Mouse (Mus musculus) midbrain, embryonic 15.5 days (tissue): Measurements from ENCODE around the gene Fbxl15. TPM values are rescaled to one million over a fixed set of nuclear protein-coding genes. Genes with fewer than 3 reads are reported as not detected.

ENCODE experiments used
- ATAC-seq: fragments of 200-750 bp; cut with Nextera tagmentation; replicated peaks from 2 replicates; pipeline ENCODE4 v1.8.0; 2017; ENCODE audit warnings: moderate TSS enrichment
- H3K27ac ChIP-seq: fragments of 300-500 bp; sonication (generic); 2 replicates; pipeline ENCODE4 v1.5.1; 2015; ENCODE audit warnings: mild to moderate bottlenecking, inconsistent platforms
- H3K27me3 ChIP-seq: fragments of 300-500 bp; sonication (generic); replicated peaks from 2 replicates; pipeline ENCODE4 v1.6.1; 2015; ENCODE audit warnings: inconsistent platforms
- H3K36me3 ChIP-seq: fragments of 300-500 bp; sonication (generic); replicated peaks from 2 replicates; pipeline ENCODE4 v1.6.1; 2015; ENCODE audit warnings: inconsistent platforms
- H3K4me1 ChIP-seq: fragments of 300-500 bp; sonication (generic); 2 replicates; pipeline ENCODE4 v1.6.1; 2015; ENCODE audit warnings: inconsistent platforms
- H3K4me2 ChIP-seq: fragments of 300-500 bp; sonication (generic); 2 replicates; pipeline ENCODE4 v1.6.1; 2015; ENCODE audit warnings: inconsistent platforms, mild to moderate bottlenecking, moderate library complexity
- H3K4me3 ChIP-seq: fragments of 300-500 bp; sonication (generic); 2 replicates; pipeline ENCODE4 v1.5.1; 2015; ENCODE audit warnings: mild to moderate bottlenecking, inconsistent platforms
- H3K9ac ChIP-seq: fragments of 300-500 bp; sonication (generic); 2 replicates; pipeline ENCODE4 v1.6.1; 2015; ENCODE audit warnings: mild to moderate bottlenecking, inconsistent platforms
- H3K9me3 ChIP-seq: fragments of 300-500 bp; sonication (generic); 2 replicates; pipeline ENCODE4 v1.6.1; 2016; ENCODE audit warnings: inconsistent platforms
- WGBS: fragments of 180-500 bp; shearing (Covaris S2); methylation state at CpG from one replicate; pipeline ENCODE4 v1.1.7; 2015; ENCODE audit warnings: mixed read lengths; 5-methylcytosine and 5-hydroxymethylcytosine counted together
- microRNA counts: library from miRNA; unstranded; fragments of <30 nt; microRNA quantifications from one replicate; lab custom pipeline; 2016
- microRNA-seq: library from miRNA; unstranded; fragments of <30 nt; microRNA quantifications from one replicate; pipeline ENCODE4, GENCODE M21; 2016
- polyA plus RNA-seq: library from polyadenylated mRNA; unstranded; fragments of >200 nt; fragmentation: Nextera tagmentation; extraction: Ambion mirVana; gene quantifications from 2 replicates; pipeline ENCODE4 v1.2.1, GENCODE M21; 2015

Gene Fbxl15
- polyA plus RNA-seq, 1 experiment from 2014 or later = 48.2 TPM

DNA sequence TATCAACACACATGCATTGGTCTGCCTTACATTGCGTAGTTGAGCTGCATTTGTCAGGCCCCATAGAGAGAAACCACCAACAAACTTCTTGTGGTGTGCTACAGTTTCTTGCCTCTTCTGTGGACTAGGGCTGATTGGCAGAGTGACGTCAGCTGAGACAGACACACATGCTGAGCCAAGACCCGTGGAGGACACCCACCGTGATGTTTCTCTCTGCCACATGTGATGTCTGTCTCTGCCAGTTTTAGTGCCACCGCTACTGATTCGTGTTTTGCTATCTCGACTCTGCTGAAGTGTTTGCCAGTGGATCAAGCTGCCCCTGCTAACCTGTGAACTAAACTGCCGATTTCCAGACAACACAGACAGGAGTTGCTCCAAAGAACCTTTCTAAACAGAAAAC lies 34.1 kb downstream of the Fbxl15 start:
- Histone ChIP-seq H3K4me1 (peaks cover 8% of the 10 kb centered on the region), H3K36me3 (no peaks in the 10 kb centered on the region), H3K9ac (no peak overlapping the region), H3K27me3 (peaks cover 5% of the 10 kb centered on the region), H3K4me3 (no peak overlapping the region), H3K27ac (no peak overlapping the region), H3K9me3 (no peaks in the 10 kb centered on the region), H3K4me2 (no peak overlapping the region)
- no peak for ATAC-seq
- WGBS = 84% methylated on average over 8 of the region's 8 CpGs

DNA sequence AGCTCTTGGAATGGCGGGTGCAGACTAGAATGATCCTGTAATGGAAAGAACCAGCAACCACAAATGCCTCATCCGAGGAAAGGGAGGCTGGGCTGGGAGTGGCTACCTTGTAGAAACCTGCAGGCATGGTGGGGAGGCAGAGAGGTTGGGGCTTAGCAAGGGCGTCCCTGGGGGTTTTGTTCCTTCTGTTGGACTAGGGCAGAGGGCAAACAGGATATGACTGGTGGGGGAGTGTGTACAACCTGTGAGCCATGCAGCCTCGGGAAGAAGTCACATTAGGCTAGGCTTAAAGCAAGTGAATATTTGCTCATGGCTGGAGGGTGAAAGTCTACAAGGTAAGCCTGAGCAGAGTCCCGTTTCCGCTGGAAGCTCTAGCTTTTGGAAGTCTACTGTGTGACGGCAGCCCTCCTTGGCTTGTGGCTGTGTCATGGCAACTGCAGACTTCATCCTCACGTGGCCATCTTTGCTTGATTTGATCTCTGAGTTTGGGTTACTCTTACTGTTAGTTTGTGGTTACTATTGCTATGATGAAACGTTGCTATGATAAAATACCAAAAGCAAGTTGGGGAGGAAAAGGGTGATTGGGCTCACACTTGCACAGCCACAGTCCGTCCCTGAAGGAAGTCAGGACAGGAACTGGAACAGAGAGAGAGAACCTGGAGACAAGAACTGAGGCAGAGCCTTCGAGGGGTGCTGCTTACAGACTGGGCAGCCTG lies 35.5 kb downstream of the Fbxl15 start:
- Histone ChIP-seq H3K36me3 (no peaks in the 10 kb centered on the region), H3K4me2 (no peak overlapping the region), H3K27me3 (peaks cover 2% of the 10 kb centered on the region), H3K9ac (no peak overlapping the region), H3K9me3 (no peaks in the 10 kb centered on the region), H3K4me3 (no peak overlapping the region), H3K4me1 (no peaks in the 10 kb centered on the region), H3K27ac (no peak overlapping the region)
- no peak for ATAC-seq
- 89% methylated on average over 11 of the region's 11 CpGs for WGBS

DNA sequence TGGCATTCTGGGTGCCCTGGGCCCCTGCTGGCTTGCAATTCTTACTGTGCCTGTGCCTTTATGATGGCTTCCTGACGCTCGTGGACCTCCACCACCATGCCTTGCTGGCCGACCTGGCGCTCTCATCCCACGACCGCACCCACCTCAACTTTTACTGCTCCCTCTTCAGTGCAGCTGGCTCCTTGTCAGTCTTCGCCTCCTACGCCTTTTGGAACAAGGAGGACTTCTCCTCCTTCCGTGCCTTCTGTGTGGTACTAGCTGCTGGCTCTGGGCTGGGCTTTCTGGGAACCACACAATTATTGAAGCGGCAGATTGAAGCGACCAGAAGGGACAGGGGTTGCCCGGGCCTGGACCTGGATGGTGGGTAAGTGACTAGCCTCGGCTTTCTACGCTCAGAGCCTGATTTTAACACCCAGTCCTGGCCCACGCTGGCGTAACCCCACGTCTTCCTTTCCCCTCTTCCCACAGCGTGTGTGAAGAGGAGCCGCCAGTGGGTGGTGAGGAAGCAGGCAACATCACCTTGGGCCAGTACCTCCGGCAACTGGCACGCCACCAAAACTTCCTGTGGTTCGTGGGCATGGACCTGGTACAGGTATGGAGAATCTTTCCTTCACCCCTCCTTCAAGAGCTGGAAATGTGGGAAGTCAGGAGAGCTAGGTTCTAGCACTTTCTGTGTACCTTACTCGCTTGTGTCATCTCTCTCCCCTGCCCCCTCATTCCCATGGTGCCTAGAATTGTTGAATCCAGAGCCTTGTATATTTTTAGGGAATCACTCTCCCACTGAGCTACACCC lies 40.0 kb downstream of the Fbxl15 start:
- Histone ChIP-seq H3K4me3 (no peak overlapping the region), H3K27ac (no peak overlapping the region), H3K36me3 (no peaks in the 10 kb centered on the region), H3K27me3 (no peaks in the 10 kb centered on the region), H3K4me1 (no peaks in the 10 kb centered on the region), H3K9me3 (no peaks in the 10 kb centered on the region), H3K4me2 (no peak overlapping the region), H3K9ac (no peak overlapping the region)
- no peak for ATAC-seq
- 90% methylated on average over 23 of the region's 23 CpGs for WGBS

DNA sequence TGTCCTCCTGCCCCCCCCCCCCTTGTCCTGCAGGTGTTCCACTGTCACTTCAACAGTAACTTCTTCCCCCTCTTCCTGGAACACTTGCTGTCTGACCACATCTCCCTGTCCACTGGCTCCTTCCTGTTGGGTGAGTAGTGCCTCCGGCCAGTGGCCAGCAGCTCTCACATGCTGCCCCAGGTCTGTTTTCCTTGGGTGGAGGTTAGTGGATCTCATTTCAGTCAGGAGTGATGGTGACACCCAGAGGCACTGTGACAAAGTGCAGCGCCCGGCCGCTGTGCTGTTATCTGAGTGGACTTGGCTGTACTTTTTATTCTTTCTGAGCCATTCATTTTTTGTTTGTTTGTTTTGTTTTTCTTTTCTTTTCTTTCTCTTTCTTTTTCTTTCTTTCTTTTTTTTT lies 41.2 kb downstream of the Fbxl15 start:
- H3K4me2 ChIP-seq = no peak overlapping the region
- H3K9ac ChIP-seq = no peak overlapping the region
- no peak overlapping the region for H3K4me3 ChIP-seq
- H3K27me3 ChIP-seq = no peaks in the 10 kb centered on the region
- no peaks in the 10 kb centered on the region for H3K9me3 ChIP-seq
- WGBS = 29% methylated on average over 4 of the region's 4 CpGs
- ATAC-seq = no peak
- no peaks in the 10 kb centered on the region for H3K4me1 ChIP-seq
- no peak overlapping the region for H3K27ac ChIP-seq
- H3K36me3 ChIP-seq = no peaks in the 10 kb centered on the region

DNA sequence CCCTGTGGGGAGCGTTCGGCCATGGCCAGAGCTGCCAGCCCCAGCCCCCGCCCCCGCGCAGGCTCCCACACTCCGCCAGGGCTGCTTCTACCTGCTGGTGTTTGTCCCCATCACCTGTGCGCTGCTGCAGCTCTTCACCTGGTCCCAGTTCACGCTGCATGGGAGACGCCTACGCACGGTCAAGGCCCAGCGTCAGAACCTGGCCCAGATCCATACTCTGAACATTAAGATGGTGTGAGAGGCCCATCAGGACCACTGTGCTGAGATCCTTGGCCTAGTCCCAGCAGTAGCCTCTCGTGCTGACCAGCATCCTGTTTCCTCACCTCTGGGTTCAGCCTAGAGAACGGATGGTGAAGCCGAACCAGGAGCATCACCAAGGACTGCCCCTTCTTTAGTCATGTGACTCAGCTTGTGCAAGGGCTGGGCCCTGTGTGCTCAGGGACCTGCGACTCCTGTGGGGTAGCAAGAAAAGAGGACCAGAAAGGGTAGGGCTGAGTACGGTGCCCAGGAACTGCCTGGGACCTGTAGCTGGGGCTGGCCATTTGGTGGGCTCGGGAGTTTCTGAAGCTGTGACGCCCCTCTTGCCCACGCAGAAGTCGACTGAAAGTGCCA lies 46.6 kb downstream of the Fbxl15 start:
- no peak overlapping the region for H3K27ac ChIP-seq

DNA sequence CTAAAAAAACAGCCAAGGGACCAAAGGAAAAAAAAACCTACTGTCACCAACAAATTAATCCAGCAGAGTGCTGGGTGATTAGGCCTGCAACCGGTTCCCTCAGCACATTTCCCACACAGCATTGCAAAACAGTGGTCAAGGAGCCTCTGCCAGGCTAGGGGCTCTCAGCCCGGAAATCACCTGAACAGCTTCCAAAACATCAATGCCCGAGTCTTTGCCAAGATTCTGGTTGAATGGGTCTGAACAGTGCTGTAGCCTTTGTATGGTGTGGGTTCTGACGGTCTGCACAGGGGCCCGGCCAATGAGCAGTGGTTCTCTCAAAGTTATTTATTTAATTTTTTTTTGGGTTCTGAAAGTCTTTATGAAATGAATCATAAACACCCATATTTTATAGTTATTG lies 47.5 kb downstream of the Fbxl15 start:
- Histone ChIP-seq H3K4me1 (no peaks in the 10 kb centered on the region), H3K4me2 (no peak overlapping the region), H3K9me3 (no peaks in the 10 kb centered on the region), H3K36me3 (peaks cover 40% of the 10 kb centered on the region), H3K27me3 (no peaks in the 10 kb centered on the region), H3K27ac (0 out of 2 replicates have a peak overlapping the region, but pooled peaks have one; percentile 45), H3K9ac (no peak overlapping the region), H3K4me3 (no peak overlapping the region)
- no peak for ATAC-seq
- 57% methylated on average over 5 of the region's 5 CpGs for whole genome bisulfite sequencing

More for the DNA sequence above, 46.6 kb downstream of the Fbxl15 start:
- Histone ChIP-seq H3K27me3 (no peaks in the 10 kb centered on the region), H3K4me1 (no peaks in the 10 kb centered on the region), H3K9ac (no peak overlapping the region), H3K36me3 (peaks cover 31% of the 10 kb centered on the region), H3K4me3 (no peak overlapping the region), H3K4me2 (no peak overlapping the region), H3K9me3 (no peaks in the 10 kb centered on the region)
- peak; percentile 51 for ATAC-seq
- WGBS = 45% methylated on average over 21 of the region's 21 CpGs

DNA sequence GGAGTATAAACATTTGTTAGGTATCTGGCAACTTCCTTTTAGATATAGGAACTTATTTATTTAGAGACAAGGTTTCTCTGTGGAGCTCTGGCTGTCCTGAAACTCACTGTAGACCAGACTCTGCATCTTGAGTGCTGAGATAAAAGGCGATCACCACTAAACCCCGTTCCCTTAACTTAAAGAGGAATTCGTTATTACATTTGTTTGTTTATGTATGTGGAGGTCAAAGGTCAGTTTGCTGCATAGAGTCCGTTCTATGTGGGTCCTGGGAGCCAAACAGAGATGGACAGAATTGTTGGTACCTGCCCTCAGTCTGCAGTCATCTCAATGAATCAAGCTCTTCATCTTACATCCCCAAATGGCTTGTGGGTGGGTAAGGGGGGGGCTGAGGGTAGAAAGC lies 47.9 kb downstream of the Fbxl15 start:
- no peak overlapping the region for H3K27ac ChIP-seq
- no peak for ATAC-seq
- no peak overlapping the region for H3K4me2 ChIP-seq
- H3K9ac ChIP-seq = no peak overlapping the region
- H3K4me1 ChIP-seq = no peaks in the 10 kb centered on the region
- H3K36me3 ChIP-seq = peaks cover 42% of the 10 kb centered on the region
- no peaks in the 10 kb centered on the region for H3K9me3 ChIP-seq
- no peak overlapping the region for H3K4me3 ChIP-seq
- WGBS = 73% methylated on average over 4 of the region's 4 CpGs
- no peaks in the 10 kb centered on the region for H3K27me3 ChIP-seq

MicroRNAs encoded within 50 kb of the gene (microRNA counts, 519-probe panel; counts per million panel counts)
- 2,382 counts per million, percentile 42 among the panel's probes with 10 or more counts for microRNA mmu-miR-146b (lab: Ali Mortazavi, UCI)

Small RNA genes lying within 50 kb of the gene (microRNA-seq; reads per million reads assigned to microRNA genes)
- gene Mir146b = 2.6 reads per million, percentile 11 among the genes with 10 or more reads in this experiment

Other genes with a start within 250 kb of the Fbxl15 start
- gene Elovl3, start 196.3 kb upstream of the Fbxl15 start, polyA plus RNA-seq = 0.49 and 0.52 TPM in 2 replicates
- 4.5 and 6.2 TPM in 2 replicates for gene Pitx3, start 179.9 kb upstream of the Fbxl15 start, polyA plus RNA-seq
- gene Gbf1, start 175.7 kb upstream of the Fbxl15 start, polyA plus RNA-seq = 79.0 and 83.0 TPM in 2 replicates
- gene Nfkb2, start 23.9 kb upstream of the Fbxl15 start, polyA plus RNA-seq = 2.3 and 2.7 TPM in 2 replicates
- 146 and 148 TPM in 2 replicates for gene Psd, start 1.0 kb upstream of the Fbxl15 start, polyA plus RNA-seq
- gene Cuedc2, start 10.5 kb downstream of the Fbxl15 start, polyA plus RNA-seq = 340 and 347 TPM in 2 replicates
- gene Mfsd13a, start 12.9 kb downstream of the Fbxl15 start, polyA plus RNA-seq = 11.1 and 11.7 TPM in 2 replicates
- gene 2310034G01Rik, start 22.1 kb downstream of the Fbxl15 start, polyA plus RNA-seq = 2.0 and 2.8 TPM in 2 replicates
- gene Actr1a, start 67.6 kb downstream of the Fbxl15 start, polyA plus RNA-seq = 394 and 399 TPM in 2 replicates
- 24.2 and 24.4 TPM in 2 replicates for gene Sufu, start 68.7 kb downstream of the Fbxl15 start, polyA plus RNA-seq
- gene Trim8, start 173.5 kb downstream of the Fbxl15 start, polyA plus RNA-seq = 29.9 and 30.5 TPM in 2 replicates
- 209 and 210 TPM in 2 replicates for gene Arl3, start 245.0 kb downstream of the Fbxl15 start, polyA plus RNA-seq
- 10.5 and 11.7 TPM in 2 replicates for gene Sfxn2, start 245.2 kb downstream of the Fbxl15 start, polyA plus RNA-seq